Mouse (Mus musculus): ENCODE results near the gene Igfbp5.
A peak's percentile ranks its signal among the peaks of the same experiment; 100 is the strongest.

Igfbp5 gene

GRCm38 (mm10) chr1:72874287-72875211 is at the start of gene Igfbp5:
Gene Igfbp5, minus strand, starts transcription at chr1:72874884.
- DNase-seq = peak; percentile 73 to 78

- DNase-seq = peak; percentile 15 to 35
Measured at GRCm38 (mm10) chr1:72914815-72915214, 40.1 kb upstream of the Igfbp5 start.

- DNase-seq = peak; percentile 87 to 90
Measured at GRCm38 (mm10) chr1:72913073-72913472, 38.4 kb upstream of the Igfbp5 start.

GRCm38 (mm10) chr1:72895821-72896220 is 21.1 kb upstream of the Igfbp5 start:
- DNase-seq = no peak

DNA sequence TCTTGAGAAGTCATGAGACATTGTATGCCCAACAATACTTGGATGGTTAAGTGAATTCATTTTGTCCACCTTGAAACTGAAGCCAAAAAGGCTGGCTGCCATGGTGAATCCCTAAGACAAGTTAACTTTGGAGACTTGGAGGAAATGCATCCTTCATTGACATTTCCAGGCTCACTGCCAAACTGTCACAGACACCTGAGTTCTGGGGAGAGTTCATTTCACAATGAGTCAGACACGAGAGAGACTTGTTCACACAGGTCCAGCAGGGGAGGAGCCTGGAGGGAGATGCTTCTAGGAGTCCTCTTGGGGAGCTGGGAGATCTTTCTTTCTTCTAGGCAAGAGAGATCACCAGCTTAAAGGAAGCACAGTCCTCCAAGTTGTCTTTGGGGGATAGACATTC is 13.2 kb upstream of the Igfbp5 start:
- no peak for DNase-seq

- DNase-seq = peak; percentile 39 to 48
Measured at GRCm38 (mm10) chr1:72885819-72886169, 11.1 kb upstream of the Igfbp5 start.

DNA sequence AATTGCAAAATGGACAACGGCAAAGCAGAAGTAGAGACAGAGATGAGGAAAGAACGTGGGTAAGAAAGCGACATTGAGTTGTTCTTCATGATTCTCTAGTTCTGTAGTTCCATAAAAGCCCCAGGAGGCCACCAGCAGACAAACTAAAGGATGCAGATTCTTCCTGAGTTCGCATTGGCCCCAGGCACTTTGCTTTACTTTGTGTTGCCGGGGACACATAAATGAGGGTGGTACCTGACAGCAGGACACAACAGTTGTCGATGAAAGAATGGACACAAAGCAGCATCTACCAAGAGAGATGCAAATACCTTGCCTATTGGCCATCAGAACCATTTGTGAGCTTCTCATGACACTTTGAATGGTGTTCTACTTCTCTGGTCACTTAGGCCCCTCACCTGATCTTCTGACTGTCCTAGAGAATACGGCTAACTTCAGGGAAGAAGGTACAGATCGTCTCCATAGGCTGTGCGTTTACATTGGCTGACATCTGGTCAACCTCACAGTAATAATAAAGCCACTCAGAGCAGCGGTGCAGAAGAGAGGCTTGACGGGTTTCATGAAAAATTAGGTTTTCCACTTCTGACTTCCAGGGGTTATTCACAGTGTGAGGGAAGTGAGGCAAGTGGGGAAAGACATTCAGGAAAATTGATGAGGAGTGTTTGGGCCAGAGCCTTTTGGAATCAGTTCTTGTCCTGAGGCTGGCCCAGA is 10.6 kb upstream of the Igfbp5 start:
- DNase-seq = no peak

- DNase-seq = no peak
Measured at GRCm38 (mm10) chr1:72879319-72879634, 4.6 kb upstream of the Igfbp5 start.

DNA sequence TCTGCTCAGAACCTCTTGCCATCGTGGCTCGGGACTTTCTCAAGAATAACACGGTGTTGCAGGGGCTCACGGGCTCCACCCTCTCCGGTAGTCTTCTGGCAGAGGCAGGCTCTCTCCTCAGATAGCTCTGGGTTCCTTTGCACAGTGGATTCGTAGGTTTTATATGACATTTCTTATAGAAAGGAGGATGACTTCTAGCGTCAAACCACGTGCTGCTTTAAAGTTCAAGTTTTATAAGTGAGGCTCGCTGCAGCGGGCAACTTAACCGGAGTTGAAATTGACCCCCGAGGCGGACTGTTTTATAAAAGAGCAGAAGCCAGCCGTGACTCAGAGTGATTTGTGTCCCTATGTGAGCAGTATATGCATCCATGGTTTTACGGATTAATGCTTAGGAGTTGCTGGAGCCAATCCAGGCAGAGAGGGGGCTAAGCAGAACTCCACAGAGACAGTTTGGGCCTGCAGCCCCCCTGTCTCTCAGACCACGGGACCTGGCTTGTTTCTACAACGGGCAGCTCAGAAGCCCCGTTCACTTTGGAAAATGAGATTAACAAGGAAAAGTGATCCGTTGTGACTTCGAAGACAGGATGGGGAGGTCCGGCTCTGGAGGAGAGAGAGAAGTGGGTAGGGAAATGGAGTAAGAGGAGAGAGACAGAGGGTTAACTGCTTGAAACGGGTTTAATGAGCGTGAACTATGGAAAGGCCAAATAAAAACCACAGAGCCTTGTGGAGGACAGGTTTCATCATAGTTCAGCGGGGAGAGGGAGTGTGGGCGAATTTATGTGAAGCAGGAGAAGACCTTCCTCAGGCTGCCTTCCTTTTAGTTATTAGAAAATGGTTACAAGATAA is 4.0 kb upstream of the Igfbp5 start:
- no peak for DNase-seq

DNA sequence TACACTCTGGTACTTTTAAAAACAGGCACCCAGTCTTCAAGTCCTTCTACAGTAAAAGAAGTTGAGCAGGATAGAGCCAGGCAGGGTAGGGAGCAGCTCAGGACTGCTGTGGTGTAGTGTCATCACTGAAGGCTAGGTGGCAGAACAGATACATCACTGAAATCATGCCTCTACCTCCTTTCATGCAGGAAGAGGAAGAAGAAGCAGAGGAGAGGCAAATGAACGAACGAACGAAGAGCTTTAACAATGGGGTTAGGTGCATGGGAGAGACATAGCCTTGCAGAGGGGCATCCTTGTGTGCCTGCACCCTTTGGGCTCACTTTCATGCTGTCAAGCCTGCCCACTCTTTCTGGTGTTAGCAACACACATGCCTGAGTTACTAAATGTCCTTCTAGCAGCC is 3.2 kb upstream of the Igfbp5 start:
- no peak for DNase-seq

- DNase-seq = no peak
Measured at GRCm38 (mm10) chr1:72876111-72876510, 1.4 kb upstream of the Igfbp5 start.

DNA sequence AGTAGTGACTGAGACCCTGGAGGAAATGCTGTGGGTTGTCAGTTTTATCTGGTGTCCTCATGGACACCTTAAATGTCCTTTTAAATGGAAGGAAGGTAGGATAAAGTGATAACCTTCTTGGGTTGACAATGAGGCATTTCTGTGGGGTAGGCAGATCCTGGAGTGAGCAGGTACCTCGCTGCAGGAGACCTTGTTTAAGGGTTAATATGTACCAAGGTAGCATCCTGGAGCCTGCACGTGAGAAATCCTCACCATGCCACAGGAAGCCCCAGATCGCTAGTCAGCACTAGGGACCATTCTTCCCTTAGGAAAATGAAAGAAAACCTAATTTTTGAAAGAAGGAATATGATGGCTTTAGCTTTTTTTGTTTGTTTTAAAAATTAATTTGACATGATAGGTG is 1.0 kb upstream of the Igfbp5 start:
- DNase-seq = no peak

DNA sequence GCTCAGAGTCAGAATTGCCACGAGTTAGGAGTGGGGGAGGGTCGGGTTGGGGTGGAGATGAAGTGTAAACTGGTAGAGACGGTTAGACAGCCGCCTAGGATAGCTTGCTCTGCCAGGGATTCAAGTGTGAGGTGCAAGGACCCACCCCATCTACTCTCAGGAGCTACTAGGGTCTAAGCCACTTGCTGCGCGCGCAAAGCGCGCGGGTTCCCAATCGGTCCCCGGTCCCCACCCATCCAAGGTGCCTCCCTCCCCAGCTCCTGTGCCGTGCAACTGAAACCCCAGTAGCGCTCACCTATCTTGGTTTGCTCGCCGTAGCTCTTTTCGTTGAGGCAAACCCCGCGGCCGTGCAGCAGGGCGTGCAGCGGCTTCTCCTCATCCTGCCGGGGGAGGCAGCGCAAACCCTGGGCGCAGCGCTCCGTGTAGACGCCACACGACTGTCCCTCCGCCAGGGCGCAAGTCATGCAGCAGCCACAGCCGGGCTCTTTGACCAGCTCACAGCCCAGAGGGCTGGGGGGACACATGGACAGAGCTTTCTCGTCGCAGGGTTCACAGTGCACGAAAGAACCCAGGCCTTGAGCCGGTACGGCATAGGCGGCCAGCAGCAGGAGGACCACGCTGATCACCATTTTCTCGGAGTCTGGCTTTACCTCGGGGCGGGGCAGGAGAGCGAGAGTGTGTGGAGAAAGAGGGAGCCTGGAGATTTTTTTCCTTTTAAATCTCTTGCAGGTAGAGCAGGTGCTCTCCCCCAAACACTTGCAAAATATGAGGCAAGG is 985 bp downstream of the Igfbp5 start:
- DNase-seq = no peak

DNA sequence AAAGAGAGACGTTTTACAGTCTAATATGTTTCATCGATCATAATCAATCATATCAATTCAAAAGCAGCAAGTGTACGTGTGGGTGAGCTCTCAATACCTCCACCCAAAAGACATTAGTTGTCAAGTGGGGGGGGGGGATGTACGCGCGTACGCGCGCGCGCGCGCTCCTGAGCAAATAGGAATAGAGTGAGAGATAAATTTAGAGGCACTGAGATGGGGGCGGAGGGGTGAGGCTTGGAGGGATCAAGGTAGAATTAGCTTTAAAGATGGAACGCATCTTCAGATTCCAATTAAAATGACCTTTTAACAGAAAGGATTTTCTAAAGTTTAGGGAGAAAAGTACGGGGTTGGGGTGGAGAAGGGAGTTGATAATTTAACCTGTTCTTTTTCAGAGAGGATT is 1.6 kb downstream of the Igfbp5 start:
- no peak for DNase-seq

DNA sequence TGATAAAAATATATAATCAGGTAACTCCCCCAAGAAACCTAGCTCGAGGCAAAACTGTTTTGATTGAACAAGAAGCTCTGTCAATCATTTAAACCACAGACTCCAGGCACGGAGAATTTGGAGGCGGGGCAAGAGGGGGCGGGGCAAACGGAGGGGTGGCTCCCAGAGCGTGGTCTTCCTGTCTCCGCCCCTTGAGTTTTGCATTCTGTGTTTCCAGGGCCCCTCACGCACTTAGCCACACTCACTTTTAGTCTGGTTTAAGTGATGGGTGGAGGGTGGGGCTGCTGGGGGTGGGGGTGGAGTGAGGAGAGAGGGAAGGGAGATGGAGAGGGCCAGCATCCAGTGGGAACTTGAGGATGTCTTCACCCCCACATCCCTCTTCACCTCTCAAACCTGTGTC is 2.2 kb downstream of the Igfbp5 start:
- peak; percentile 53 to 71 for DNase-seq

GRCm38 (mm10) chr1:72871697-72872411 is 2.8 kb downstream of the Igfbp5 start:
- DNase-seq = peak; percentile 46 to 49

DNA sequence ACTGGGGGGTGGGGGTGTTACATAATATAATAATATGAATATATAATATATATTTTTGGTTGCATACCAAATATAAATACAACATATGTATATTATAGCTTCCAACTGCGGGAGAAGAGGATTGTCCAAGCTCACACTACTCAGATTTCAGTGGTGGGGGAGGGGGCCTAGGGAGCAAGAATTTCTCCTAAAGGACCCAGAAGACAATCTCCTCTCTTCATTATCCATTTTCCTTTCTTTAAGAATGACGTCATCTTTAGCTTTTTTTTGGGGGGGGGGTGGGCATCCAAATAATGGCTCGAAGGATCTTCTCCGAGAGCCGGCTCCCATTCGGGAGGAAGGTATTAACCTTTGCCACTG is 3.4 kb downstream of the Igfbp5 start:
- DNase-seq = no peak

- DNase-seq = peak; percentile 89 to 91
Measured at GRCm38 (mm10) chr1:72870615-72871336, 3.9 kb downstream of the Igfbp5 start.

DNA sequence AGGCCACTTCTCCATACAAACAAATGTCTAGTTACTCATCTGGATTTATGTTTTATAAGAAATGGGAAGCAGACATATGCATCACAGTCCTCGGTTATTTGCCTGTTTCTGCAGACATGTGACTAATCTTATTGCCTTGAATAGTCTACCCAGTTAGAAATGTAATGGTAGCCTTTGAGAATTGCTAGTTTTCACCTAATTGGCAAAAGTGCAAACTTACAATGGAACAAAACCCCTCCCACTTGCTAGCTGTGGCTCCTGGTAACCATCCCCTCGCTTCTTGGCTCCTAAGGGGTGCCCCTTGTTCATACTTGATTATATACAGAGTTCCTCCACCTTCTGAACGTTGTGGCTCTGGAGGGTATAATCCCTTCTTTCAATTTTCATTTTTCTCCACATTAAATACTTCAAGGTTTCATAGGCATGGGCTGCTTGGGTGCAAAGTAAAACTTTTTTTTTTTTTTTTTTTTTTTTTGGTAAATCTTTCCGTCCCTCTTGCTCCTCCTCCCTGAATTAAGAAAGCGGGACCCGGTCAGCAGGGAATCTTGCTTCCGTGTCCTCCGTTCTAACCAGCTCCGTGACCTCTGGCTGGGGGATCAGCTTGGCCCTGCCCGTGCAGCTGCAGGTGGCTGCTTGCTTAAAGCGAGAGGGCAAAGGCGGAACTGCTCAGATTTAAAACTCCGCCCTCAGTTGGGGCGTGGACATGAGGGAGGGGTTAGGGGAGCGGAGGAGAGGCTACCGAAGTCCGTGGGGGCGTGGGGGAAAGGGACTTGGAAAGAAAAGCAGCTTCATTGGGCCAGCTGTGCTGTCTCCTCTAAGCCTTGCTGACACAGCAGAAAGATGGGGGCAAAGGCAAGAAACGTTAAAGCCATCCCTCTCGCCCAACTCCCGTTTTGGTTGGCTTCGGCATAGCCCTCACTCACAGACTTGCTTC is 4.7 kb downstream of the Igfbp5 start:
- DNase-seq = peak; percentile 83 to 86

DNA sequence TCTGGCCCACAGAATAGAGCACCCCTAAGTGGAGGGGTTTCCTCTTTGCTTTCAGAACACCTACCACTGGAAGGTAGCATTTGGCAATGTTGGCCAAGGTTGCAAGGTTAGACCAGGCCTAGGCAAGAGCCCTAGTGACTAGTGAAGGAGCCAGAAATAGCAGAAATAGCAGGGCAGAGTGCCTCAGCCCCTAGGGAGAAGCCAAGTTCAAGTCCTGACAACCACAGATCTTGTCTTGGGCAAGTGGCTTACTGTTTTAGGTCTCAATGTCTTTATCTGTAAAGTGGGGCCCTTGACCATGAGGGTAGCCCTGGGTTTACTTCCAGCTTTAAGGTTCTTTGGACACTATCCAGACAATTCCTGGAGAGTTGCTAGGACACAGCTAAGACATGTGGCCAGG is 5.4 kb downstream of the Igfbp5 start:
- DNase-seq = no peak
